Mouse (Mus musculus): ENCODE measurements around the gene Eif6.

DNA sequence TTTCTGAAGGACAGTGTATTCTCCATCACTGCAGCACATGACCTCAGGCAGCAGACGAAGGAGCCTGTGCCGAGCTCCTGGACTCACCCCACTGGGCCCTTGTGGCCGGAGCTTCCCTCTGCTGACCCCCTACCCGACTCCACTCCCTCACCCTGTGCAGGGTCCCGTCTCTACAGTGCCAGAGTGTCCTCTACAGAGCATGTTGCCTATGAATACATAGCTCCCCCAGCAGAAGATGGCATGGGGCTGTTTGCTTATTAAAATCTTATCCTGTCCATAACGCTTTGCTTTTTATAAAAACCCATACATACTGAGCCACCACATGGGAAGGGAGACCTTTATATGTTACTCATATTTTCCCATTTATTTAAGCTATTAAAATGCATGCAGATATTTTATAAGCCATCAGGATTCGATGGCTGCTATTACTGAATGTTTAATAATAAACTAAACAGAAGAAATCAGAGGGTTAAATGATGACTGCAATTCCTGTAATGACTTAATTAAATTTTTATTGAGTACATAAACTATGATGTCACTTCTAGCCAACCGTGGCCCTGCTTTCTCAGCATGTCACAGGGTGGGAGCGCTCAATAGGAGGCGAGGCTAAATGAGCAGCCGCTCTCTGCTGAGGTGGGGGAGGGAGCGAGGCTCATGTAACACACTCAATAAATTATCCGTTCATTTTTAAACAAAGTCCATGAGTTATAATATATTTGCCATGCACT lies 36.0 kb upstream of the Eif6 start:
- TF ChIP-seq CTCF (IDR thresholded peaks at IDR 0.05; ENCODE audit: extremely low read depth, insufficient read depth, low read length) (no peak), POLR2A (IDR thresholded peaks at IDR 0.05; ENCODE audit: extremely low read depth, insufficient read depth, low read length) (no peak)
